Mouse (Mus musculus): ENCODE results near the gene Narfl.
"Not testable (repeated sequence)": the region's sequence is repeated elsewhere in the genome, so short reads cannot be mapped to it uniquely, and the experiment has no call there.

GRCm38 (mm10) chr17:25807452-25807851 is 33.9 kb downstream of the Narfl start:
- TF ChIP-seq CTCF (IDR thresholded peaks at IDR 0.05; ENCODE audit: low read depth) = 0 out of 2 replicates have a peak, but pooled peaks have one; percentile 10
- TF ChIP-seq EP300 (IDR thresholded peaks at IDR 0.05; ENCODE audit: low read depth) = not testable (repeated sequence)

Data from liver, postnatal 0 days (tissue).